Mouse (Mus musculus) brown adipose tissue, adult 24 weeks (tissue): ENCODE results near the gene Myod1. TPM values are rescaled to one million over a fixed set of nuclear protein-coding genes. Genes with fewer than 3 reads are reported as not detected.

ENCODE experiments used
- H3K27ac ChIP-seq: fragments of 200-500 bp; replicated peaks from 2 replicates; pipeline ENCODE4 v1.5.1; 2012; ENCODE audit warnings: low read depth, mild to moderate bottlenecking, low read length
- H3K4me1 ChIP-seq: fragments of 200-500 bp; 2 replicates; pipeline ENCODE4 v1.6.1; 2012; ENCODE audit warnings: low read length, mixed read lengths; ENCODE audit not compliant: control insufficient read depth, insufficient read depth, insufficient read length
- H3K4me3 ChIP-seq: fragments of 200-500 bp; 2 replicates; pipeline ENCODE4 v1.5.1; 2012; ENCODE audit warnings: low read depth, mild to moderate bottlenecking, low read length, moderate library complexity; ENCODE audit not compliant: insufficient read depth
- polyA plus RNA-seq: library from polyadenylated mRNA; stranded (reverse); fragments of >200 nt; gene quantifications from 2 replicates; pipeline ENCODE4 v1.2.4, GENCODE M21; 2012; ENCODE audit not compliant: missing spikeins, insufficient read depth, insufficient read length

Myod1 gene
- polyA plus RNA-seq = 0.63 TPM in 1 of 2 replicates, not detected in the other

- Histone ChIP-seq H3K4me1 (no peaks in the 10 kb centered on the region), H3K4me3 (no peak within 1 kb of the TSS), H3K27ac (no peak within 1 kb of the TSS)
These were observed at the start of gene Myod1 for GRCm38 (mm10) chr7:46376172-46377007. Gene Myod1, plus strand, starts transcription at chr7:46376474.

GRCm38 (mm10) chr7:46327896-46328295 lies 48.4 kb upstream of the Myod1 start:
- no peaks in the 10 kb centered on the region for H3K4me1 ChIP-seq
- H3K27ac ChIP-seq = no peak overlapping the region
- no peak overlapping the region for H3K4me3 ChIP-seq

- no peaks in the 10 kb centered on the region for H3K4me1 ChIP-seq
- no peak overlapping the region for H3K27ac ChIP-seq
- no peak overlapping the region for H3K4me3 ChIP-seq
These were observed 38.9 kb upstream of the Myod1 start for GRCm38 (mm10) chr7:46337397-46337796.

- no peak overlapping the region for H3K4me3 ChIP-seq
- H3K4me1 ChIP-seq = no peaks in the 10 kb centered on the region
- no peak overlapping the region for H3K27ac ChIP-seq
These were observed 36.5 kb upstream of the Myod1 start for GRCm38 (mm10) chr7:46339818-46340217.

- H3K27ac ChIP-seq = no peak overlapping the region
- no peak overlapping the region for H3K4me3 ChIP-seq
- no peaks in the 10 kb centered on the region for H3K4me1 ChIP-seq
These were observed 36.0 kb upstream of the Myod1 start for GRCm38 (mm10) chr7:46340295-46340694.

GRCm38 (mm10) chr7:46341471-46341870 lies 34.8 kb upstream of the Myod1 start:
- no peak overlapping the region for H3K27ac ChIP-seq

GRCm38 (mm10) chr7:46347692-46348091 lies 28.6 kb upstream of the Myod1 start:
- H3K27ac ChIP-seq = no peak overlapping the region
- no peaks in the 10 kb centered on the region for H3K4me1 ChIP-seq
- H3K4me3 ChIP-seq = no peak overlapping the region

More at GRCm38 (mm10) chr7:46341471-46341870, 34.8 kb upstream of the Myod1 start:
- Histone ChIP-seq H3K4me3 (no peak overlapping the region), H3K4me1 (no peaks in the 10 kb centered on the region)

- Histone ChIP-seq H3K4me3 (no peak overlapping the region), H3K4me1 (no peaks in the 10 kb centered on the region), H3K27ac (no peak overlapping the region)
These were observed 27.5 kb upstream of the Myod1 start for GRCm38 (mm10) chr7:46348813-46349212.

GRCm38 (mm10) chr7:46350119-46350702 lies 26.1 kb upstream of the Myod1 start:
- Histone ChIP-seq H3K27ac (no peak overlapping the region), H3K4me1 (no peaks in the 10 kb centered on the region), H3K4me3 (no peak overlapping the region)

GRCm38 (mm10) chr7:46352748-46353147 lies 23.5 kb upstream of the Myod1 start:
- Histone ChIP-seq H3K4me3 (no peak overlapping the region), H3K4me1 (no peaks in the 10 kb centered on the region), H3K27ac (no peak overlapping the region)

- Histone ChIP-seq H3K27ac (no peak overlapping the region), H3K4me1 (no peaks in the 10 kb centered on the region), H3K4me3 (no peak overlapping the region)
These were observed 23.1 kb upstream of the Myod1 start for GRCm38 (mm10) chr7:46353216-46353615.

GRCm38 (mm10) chr7:46353875-46354274 lies 22.4 kb upstream of the Myod1 start:
- Histone ChIP-seq H3K4me3 (no peak overlapping the region), H3K27ac (no peak overlapping the region), H3K4me1 (no peaks in the 10 kb centered on the region)

GRCm38 (mm10) chr7:46361776-46362175 lies 14.5 kb upstream of the Myod1 start:
- no peak overlapping the region for H3K27ac ChIP-seq
- no peaks in the 10 kb centered on the region for H3K4me1 ChIP-seq

GRCm38 (mm10) chr7:46364154-46364553 lies 12.1 kb upstream of the Myod1 start:
- Histone ChIP-seq H3K4me3 (no peak overlapping the region), H3K27ac (no peak overlapping the region), H3K4me1 (no peaks in the 10 kb centered on the region)

More at GRCm38 (mm10) chr7:46361776-46362175, 14.5 kb upstream of the Myod1 start:
- no peak overlapping the region for H3K4me3 ChIP-seq

- no peaks in the 10 kb centered on the region for H3K4me1 ChIP-seq
- no peak overlapping the region for H3K27ac ChIP-seq
- H3K4me3 ChIP-seq = no peak overlapping the region
These were observed 10.5 kb upstream of the Myod1 start for GRCm38 (mm10) chr7:46365810-46366209.

- Histone ChIP-seq H3K4me3 (no peak overlapping the region), H3K4me1 (no peaks in the 10 kb centered on the region), H3K27ac (no peak overlapping the region)
These were observed 5.2 kb upstream of the Myod1 start for GRCm38 (mm10) chr7:46371104-46371503.
